Mouse (Mus musculus): ENCODE data around the gene Gfra1. TPM values are rescaled to one million over a fixed set of nuclear protein-coding genes. Genes with fewer than 3 reads are reported as not detected.

Gfra1 gene
- polyA plus RNA-seq, 1 experiment from 2014 or later: 15.0 TPM

- no peak for DNase-seq (ENCODE audit: low spot score)
- no peaks in the 10 kb centered on the region; the same call in 1 of the 2 replicates for H3K4me1 ChIP-seq (ENCODE audit: control insufficient read depth, insufficient read depth, low read length)
- H3K4me2 ChIP-seq (ENCODE audit: low read depth, low read length): no peak overlapping the region
- H3K9ac ChIP-seq (replicated peaks; ENCODE audit: low read length): no peak overlapping the region; the same call in 1 of the 2 replicates
- no peak overlapping the region for H3K4me3 ChIP-seq (ENCODE audit: low read depth, low read length)
- H3K9me3 ChIP-seq (replicated peaks; ENCODE audit: control insufficient read depth, low read length): no peaks in the 10 kb centered on the region
- WGBS: 90% methylated on average over 14 of the region's 14 CpGs
- H3K27ac ChIP-seq (replicated peaks; ENCODE audit: low read depth, low read length): no peak overlapping the region
- no peaks in the 10 kb centered on the region for H3K36me3 ChIP-seq (replicated peaks; ENCODE audit: control insufficient read depth, insufficient read depth, low read depth, low read length)
- H3K27me3 ChIP-seq (ENCODE audit: control insufficient read depth, insufficient read depth, low read length): no peaks in the 10 kb centered on the region
- 0 out of 2 replicates have a peak, but pooled peaks have one; percentile 23 for ATAC-seq (replicated peaks; ENCODE audit: insufficient number of reproducible peaks, low FRiP score, low TSS enrichment, low read depth)
Measured at GRCm38 (mm10) chr19:58295986-58296841, 159.5 kb downstream of the Gfra1 start.

GRCm38 (mm10) chr19:58288145-58288544 lies 167.6 kb downstream of the Gfra1 start:
- H3K27ac ChIP-seq (replicated peaks; ENCODE audit: low read depth, low read length): no peak overlapping the region
- H3K27me3 ChIP-seq (ENCODE audit: control insufficient read depth, insufficient read depth, low read length): no peaks in the 10 kb centered on the region
- 76% methylated on average over 6 of the region's 6 CpGs for WGBS
- no peaks in the 10 kb centered on the region for H3K36me3 ChIP-seq (replicated peaks; ENCODE audit: control insufficient read depth, insufficient read depth, low read depth, low read length)
- H3K9me3 ChIP-seq (replicated peaks; ENCODE audit: control insufficient read depth, low read length): no peaks in the 10 kb centered on the region
- no peak for DNase-seq (ENCODE audit: low spot score)
- no peak for ATAC-seq (replicated peaks; ENCODE audit: insufficient number of reproducible peaks, low FRiP score, low TSS enrichment, low read depth)
- no peak overlapping the region for H3K9ac ChIP-seq (replicated peaks; ENCODE audit: low read length)
- no peak overlapping the region for H3K4me2 ChIP-seq (ENCODE audit: low read depth, low read length)
- no peaks in the 10 kb centered on the region for H3K4me1 ChIP-seq (ENCODE audit: control insufficient read depth, insufficient read depth, low read length)
- H3K4me3 ChIP-seq (ENCODE audit: low read depth, low read length): no peak overlapping the region

GRCm38 (mm10) chr19:58275281-58275680 lies 180.4 kb downstream of the Gfra1 start:
- H3K9me3 ChIP-seq (replicated peaks; ENCODE audit: control insufficient read depth, low read length): no peaks in the 10 kb centered on the region
- DNase-seq (ENCODE audit: low spot score) (no peak), ATAC-seq (replicated peaks; ENCODE audit: insufficient number of reproducible peaks, low FRiP score, low TSS enrichment, low read depth) (no peak)
- H3K4me3 ChIP-seq (ENCODE audit: low read depth, low read length): no peak overlapping the region
- WGBS: 84% methylated on average over 9 of the region's 9 CpGs
- H3K4me1 ChIP-seq (ENCODE audit: control insufficient read depth, insufficient read depth, low read length): no peaks in the 10 kb centered on the region
- no peak overlapping the region for H3K4me2 ChIP-seq (ENCODE audit: low read depth, low read length)
- no peaks in the 10 kb centered on the region for H3K27me3 ChIP-seq (ENCODE audit: control insufficient read depth, insufficient read depth, low read length)
- H3K9ac ChIP-seq (replicated peaks; ENCODE audit: low read length): no peak overlapping the region
- no peak overlapping the region for H3K27ac ChIP-seq (replicated peaks; ENCODE audit: low read depth, low read length)
- H3K36me3 ChIP-seq (replicated peaks; ENCODE audit: control insufficient read depth, insufficient read depth, low read depth, low read length): no peaks in the 10 kb centered on the region

- H3K4me2 ChIP-seq (ENCODE audit: low read depth, low read length): no peak overlapping the region
- DNase-seq (ENCODE audit: low spot score) (no peak), ATAC-seq (replicated peaks; ENCODE audit: insufficient number of reproducible peaks, low FRiP score, low TSS enrichment, low read depth) (no peak)
- 94% methylated on average over 8 of the region's 8 CpGs for WGBS
- no peaks in the 10 kb centered on the region for H3K36me3 ChIP-seq (replicated peaks; ENCODE audit: control insufficient read depth, insufficient read depth, low read depth, low read length)
- no peak overlapping the region for H3K27ac ChIP-seq (replicated peaks; ENCODE audit: low read depth, low read length)
- no peaks in the 10 kb centered on the region for H3K27me3 ChIP-seq (ENCODE audit: control insufficient read depth, insufficient read depth, low read length)
- no peak overlapping the region for H3K9ac ChIP-seq (replicated peaks; ENCODE audit: low read length)
- no peaks in the 10 kb centered on the region for H3K4me1 ChIP-seq (ENCODE audit: control insufficient read depth, insufficient read depth, low read length)
- no peaks in the 10 kb centered on the region for H3K9me3 ChIP-seq (replicated peaks; ENCODE audit: control insufficient read depth, low read length)
- H3K4me3 ChIP-seq (ENCODE audit: low read depth, low read length): no peak overlapping the region
Measured at GRCm38 (mm10) chr19:58271815-58272214, 183.9 kb downstream of the Gfra1 start.

- Histone ChIP-seq H3K27me3 (ENCODE audit: control insufficient read depth, insufficient read depth, low read length) (no peaks in the 10 kb centered on the region), H3K4me2 (ENCODE audit: low read depth, low read length) (no peak overlapping the region), H3K9ac (replicated peaks; ENCODE audit: low read length) (no peak overlapping the region), H3K36me3 (replicated peaks; ENCODE audit: control insufficient read depth, insufficient read depth, low read depth, low read length) (no peaks in the 10 kb centered on the region), H3K4me3 (ENCODE audit: low read depth, low read length) (no peak overlapping the region), H3K9me3 (replicated peaks; ENCODE audit: control insufficient read depth, low read length) (no peaks in the 10 kb centered on the region), H3K27ac (replicated peaks; ENCODE audit: low read depth, low read length) (no peak overlapping the region), H3K4me1 (ENCODE audit: control insufficient read depth, insufficient read depth, low read length) (no peaks in the 10 kb centered on the region)
- ATAC-seq (replicated peaks; ENCODE audit: insufficient number of reproducible peaks, low FRiP score, low TSS enrichment, low read depth) (no peak), DNase-seq (ENCODE audit: low spot score) (no peak)
- 81% methylated on average over 5 of the region's 5 CpGs for WGBS
Measured at GRCm38 (mm10) chr19:58270778-58271177, 184.9 kb downstream of the Gfra1 start.

GRCm38 (mm10) chr19:58268476-58268875 lies 187.2 kb downstream of the Gfra1 start:
- DNase-seq (ENCODE audit: low spot score) (no peak), ATAC-seq (replicated peaks; ENCODE audit: insufficient number of reproducible peaks, low FRiP score, low TSS enrichment, low read depth) (no peak)
- Histone ChIP-seq H3K36me3 (replicated peaks; ENCODE audit: control insufficient read depth, insufficient read depth, low read depth, low read length) (no peaks in the 10 kb centered on the region), H3K4me2 (ENCODE audit: low read depth, low read length) (no peak overlapping the region), H3K27ac (replicated peaks; ENCODE audit: low read depth, low read length) (no peak overlapping the region), H3K4me1 (ENCODE audit: control insufficient read depth, insufficient read depth, low read length) (no peaks in the 10 kb centered on the region), H3K27me3 (ENCODE audit: control insufficient read depth, insufficient read depth, low read length) (no peaks in the 10 kb centered on the region), H3K4me3 (ENCODE audit: low read depth, low read length) (no peak overlapping the region), H3K9ac (replicated peaks; ENCODE audit: low read length) (no peak overlapping the region), H3K9me3 (replicated peaks; ENCODE audit: control insufficient read depth, low read length) (no peaks in the 10 kb centered on the region)
- 76% methylated on average over 4 of the region's 4 CpGs for WGBS

- Histone ChIP-seq H3K36me3 (replicated peaks; ENCODE audit: control insufficient read depth, insufficient read depth, low read depth, low read length) (no peaks in the 10 kb centered on the region), H3K9me3 (replicated peaks; ENCODE audit: control insufficient read depth, low read length) (no peaks in the 10 kb centered on the region), H3K27ac (replicated peaks; ENCODE audit: low read depth, low read length) (no peak overlapping the region), H3K4me2 (ENCODE audit: low read depth, low read length) (no peak overlapping the region), H3K9ac (replicated peaks; ENCODE audit: low read length) (no peak overlapping the region), H3K4me1 (ENCODE audit: control insufficient read depth, insufficient read depth, low read length) (no peaks in the 10 kb centered on the region), H3K27me3 (ENCODE audit: control insufficient read depth, insufficient read depth, low read length) (no peaks in the 10 kb centered on the region), H3K4me3 (ENCODE audit: low read depth, low read length) (no peak overlapping the region)
- DNase-seq (ENCODE audit: low spot score) (no peak), ATAC-seq (replicated peaks; ENCODE audit: insufficient number of reproducible peaks, low FRiP score, low TSS enrichment, low read depth) (no peak)
- WGBS: 55% methylated on average over 7 of the region's 7 CpGs
Measured at GRCm38 (mm10) chr19:58266600-58266999, 189.1 kb downstream of the Gfra1 start.

- H3K4me3 ChIP-seq (ENCODE audit: low read depth, low read length): no peak overlapping the region
- H3K4me1 ChIP-seq (ENCODE audit: control insufficient read depth, insufficient read depth, low read length): no peaks in the 10 kb centered on the region
- no peak overlapping the region for H3K9ac ChIP-seq (replicated peaks; ENCODE audit: low read length)
- ATAC-seq (replicated peaks; ENCODE audit: insufficient number of reproducible peaks, low FRiP score, low TSS enrichment, low read depth) (no peak), DNase-seq (ENCODE audit: low spot score) (no peak)
- no peaks in the 10 kb centered on the region for H3K9me3 ChIP-seq (replicated peaks; ENCODE audit: control insufficient read depth, low read length)
- no peak overlapping the region for H3K27ac ChIP-seq (replicated peaks; ENCODE audit: low read depth, low read length)
- no peaks in the 10 kb centered on the region for H3K27me3 ChIP-seq (ENCODE audit: control insufficient read depth, insufficient read depth, low read length)
- WGBS: 81% methylated on average over 8 of the region's 8 CpGs
- H3K4me2 ChIP-seq (ENCODE audit: low read depth, low read length): no peak overlapping the region
- H3K36me3 ChIP-seq (replicated peaks; ENCODE audit: control insufficient read depth, insufficient read depth, low read depth, low read length): no peaks in the 10 kb centered on the region
Measured at GRCm38 (mm10) chr19:58260934-58261333, 194.8 kb downstream of the Gfra1 start.

Measured in embryonic facial prominence, embryonic 11.5 days (tissue).